Mouse (Mus musculus) left cerebral cortex, postnatal 14 days (tissue): Measurements from ENCODE around the gene Lin37. TPM values are rescaled to one million over a fixed set of nuclear protein-coding genes. Genes with fewer than 3 reads are reported as not detected.

Experiments used
- DNase-seq, 2 experiments: peaks; one replicate each; pipeline ENCODE4 v3.0.0; 2021 to 2022; ENCODE audit warnings: low spot score in 2 of 2, mixed read lengths in 1 of 2
- intact Hi-C: fragments of 180-260 bp; cut with DNase I; formaldehyde crosslinking; loops from one replicate; pipeline ENCODE4 v1.15.1; 2025
- long read RNA-seq, 2 experiments: library from polyadenylated mRNA; stranded (forward); transcript quantifications; one replicate each; pipeline ENCODE4 v2.0.0; 2021
- total RNA-seq, 2 experiments: library from RNA; stranded (reverse); gene quantifications; 2 replicates each; pipeline ENCODE4 v1.2.3; 2021

Gene Lin37
- 10 to 100 TPM; 37.5 to 39.0 TPM for total RNA-seq
- long read RNA-seq, experiment 1, transcript Lin37-201 (9 exons, 998 nt): major isoform, 11 of 17 reads
- long read RNA-seq, experiment 1, partial matches to known transcripts: 1 of 17 reads
- long read RNA-seq, experiment 1, other reads (novel, unspliced or antisense): 3 of 17 reads
- long read RNA-seq, experiment 2, transcript Lin37-202 (9 exons, 1,312 nt): minor isoform, 5 of 31 reads
- long read RNA-seq, experiment 2, transcript Lin37-201 (9 exons, 998 nt): major isoform, 17 of 31 reads
- long read RNA-seq, experiment 2, partial matches to known transcripts: 0 of 31 reads
- long read RNA-seq, experiment 2, other reads (novel, unspliced or antisense): 9 of 31 reads

DNA sequence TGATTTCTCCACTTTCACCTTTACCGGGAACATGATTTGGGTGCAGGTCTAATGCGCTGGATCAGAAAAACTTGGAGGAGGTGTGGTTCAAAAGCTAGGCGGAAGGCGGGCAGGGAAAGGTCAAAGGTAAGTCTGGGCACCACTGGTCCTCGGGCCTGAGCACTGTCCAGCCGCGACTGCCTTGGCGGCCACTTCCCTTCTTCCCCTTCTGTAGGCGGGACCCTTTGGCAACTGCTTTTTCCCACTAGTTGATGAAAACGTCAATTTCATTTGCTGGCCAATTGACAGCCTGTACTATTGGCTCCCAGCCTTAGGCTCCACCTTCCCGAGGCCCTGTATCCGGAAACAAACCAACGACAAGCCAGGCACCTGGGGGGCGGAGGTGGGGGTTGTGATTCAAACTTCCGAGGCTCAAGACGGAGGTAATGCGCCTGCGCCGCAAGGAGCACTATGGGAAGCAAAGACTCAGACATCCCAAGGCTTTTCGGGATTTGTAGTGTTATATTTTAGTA, at the start of gene Lin37:
Lin37 (minus strand) TSS at position 396 of the 512 bp plus-strand sequence.
- DNase-seq: peak; percentile 99
- intact Hi-C loops: no loop called here

DNA sequence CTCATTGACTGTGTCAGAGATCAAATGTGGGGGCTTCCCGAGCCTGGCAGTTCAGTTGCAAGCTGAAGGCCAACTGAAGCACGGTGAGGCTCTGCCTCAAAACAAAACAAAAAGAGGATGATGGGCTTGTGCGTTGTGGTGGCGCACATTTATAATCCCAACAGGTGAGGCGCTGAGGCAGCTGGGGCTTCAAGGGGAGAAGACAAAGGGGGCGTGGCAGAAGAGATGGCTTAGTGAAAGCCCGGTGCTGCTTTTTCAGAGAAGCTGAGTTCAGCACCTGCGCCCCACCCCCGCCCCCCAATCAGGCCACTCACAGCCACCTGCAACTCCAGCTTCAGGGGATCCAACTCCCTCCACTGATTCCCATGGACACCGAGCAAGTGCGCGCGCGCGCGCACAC, 48.8 kb upstream of the Lin37 start:
- intact Hi-C loops: no loop called here
- no peak for DNase-seq

DNA sequence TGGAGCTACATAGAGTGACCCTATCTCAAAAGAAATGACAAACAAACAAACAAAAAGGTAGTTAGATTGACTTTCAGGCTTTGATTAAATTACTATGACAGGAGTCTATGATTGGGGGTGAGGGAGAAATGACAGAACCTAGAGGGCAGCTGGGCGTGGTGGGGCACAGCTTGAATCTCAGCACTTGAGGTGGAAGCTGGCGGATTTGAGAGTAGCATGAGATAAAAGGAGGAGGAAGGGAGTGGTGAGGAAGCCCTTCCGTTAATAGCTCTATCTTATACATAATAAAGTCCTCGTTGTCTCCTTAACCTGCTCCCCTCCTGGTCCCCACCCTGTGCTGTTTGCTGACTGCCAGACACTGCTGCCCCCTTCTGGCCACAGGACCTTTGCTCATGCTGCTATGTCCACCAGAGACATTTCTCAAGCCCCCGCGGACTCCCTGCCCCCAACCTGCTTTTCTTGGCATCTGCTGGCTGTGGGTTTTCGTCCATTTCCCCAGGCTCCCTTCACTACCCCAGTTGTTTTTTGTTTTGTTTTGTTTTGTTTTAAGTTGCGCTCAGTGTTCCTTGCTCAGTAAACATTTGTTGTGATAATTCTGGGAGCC, 48.2 kb upstream of the Lin37 start:
- DNase-seq: peak; percentile 43 to 52
- intact Hi-C loops: no loop called here

DNA sequence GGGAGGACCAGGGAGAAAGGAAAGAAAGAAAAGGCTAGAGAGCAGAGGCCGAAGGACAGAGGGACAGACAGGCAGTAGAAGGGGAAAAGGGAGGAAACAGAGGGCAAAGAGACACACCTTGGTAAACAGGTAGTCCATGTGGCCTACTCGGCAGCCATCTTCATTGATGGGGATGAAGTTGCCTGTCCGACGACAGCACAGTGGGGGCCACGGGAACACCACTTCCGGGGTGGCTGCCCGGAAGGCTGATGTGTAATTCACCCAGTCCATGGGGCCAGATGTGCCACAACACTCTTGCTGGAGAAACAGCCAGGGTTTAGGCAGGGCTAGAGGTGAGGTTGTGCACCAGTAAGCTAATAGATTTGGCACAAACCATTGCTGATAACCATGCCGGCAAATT, 45.3 kb upstream of the Lin37 start:
- no peak for DNase-seq
- intact Hi-C loops: no loop called here

DNA sequence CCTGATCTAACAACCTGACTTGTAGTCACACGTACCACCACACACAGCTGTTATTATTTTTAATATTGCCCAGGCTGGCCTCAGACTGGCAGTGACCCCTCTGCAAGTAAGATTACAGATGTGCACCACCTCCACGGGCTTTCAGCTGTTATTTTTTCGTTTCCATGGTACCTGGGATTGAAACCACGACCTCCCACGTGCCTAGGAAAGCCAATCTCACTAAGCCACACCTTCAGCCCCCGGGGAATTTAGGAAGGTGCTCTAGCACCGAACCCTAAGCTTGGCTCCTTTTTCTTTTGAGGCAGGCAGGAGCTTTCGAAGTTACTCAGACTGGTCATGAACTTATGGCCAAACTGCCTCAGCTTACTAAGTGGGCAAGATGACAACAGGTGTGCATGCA, 44.8 kb upstream of the Lin37 start:
- DNase-seq: no peak

DNA sequence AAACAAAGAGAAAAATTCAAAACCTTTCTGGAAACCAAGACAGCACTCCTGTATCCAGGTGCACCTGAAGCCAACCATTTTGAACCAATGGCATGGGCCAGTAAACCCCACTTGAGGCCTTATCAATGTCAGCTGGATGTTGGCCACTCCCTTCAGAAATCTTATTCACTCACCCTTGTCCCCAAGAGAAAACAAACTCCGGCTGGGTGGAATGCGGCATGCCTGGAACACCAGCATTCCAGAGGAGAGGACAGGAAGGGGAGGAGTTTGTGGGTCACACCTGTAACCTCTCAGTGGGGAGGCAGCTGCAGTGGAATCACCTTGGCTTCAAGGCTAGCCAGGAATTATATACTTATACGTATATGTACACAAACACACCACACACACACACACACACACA, 42.9 kb upstream of the Lin37 start:
- intact Hi-C loops: no loop called here
- no peak for DNase-seq

More for the DNA sequence above, 44.8 kb upstream of the Lin37 start:
- intact Hi-C loops: no loop called here

DNA sequence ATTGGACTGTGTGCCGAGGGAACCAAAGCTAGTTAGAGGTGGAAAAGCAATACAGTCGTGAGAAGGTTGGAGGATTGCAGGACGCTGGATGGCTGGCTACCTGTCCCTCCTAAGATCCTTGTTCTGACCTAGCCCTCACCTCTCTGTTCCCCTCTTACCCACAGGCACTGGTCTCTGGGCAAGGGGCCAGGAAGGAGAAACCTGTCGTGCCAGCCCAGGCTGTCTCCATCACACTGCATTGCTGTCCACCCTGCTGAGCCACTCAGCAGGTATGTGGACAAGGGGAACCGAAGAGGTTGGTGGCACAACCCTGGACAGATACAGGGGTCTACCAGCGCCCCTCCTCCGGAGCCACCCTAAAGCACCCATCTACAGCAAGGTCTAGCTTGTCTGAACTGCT, 41.0 kb upstream of the Lin37 start:
- DNase-seq: no peak
- intact Hi-C loops: no loop called here

DNA sequence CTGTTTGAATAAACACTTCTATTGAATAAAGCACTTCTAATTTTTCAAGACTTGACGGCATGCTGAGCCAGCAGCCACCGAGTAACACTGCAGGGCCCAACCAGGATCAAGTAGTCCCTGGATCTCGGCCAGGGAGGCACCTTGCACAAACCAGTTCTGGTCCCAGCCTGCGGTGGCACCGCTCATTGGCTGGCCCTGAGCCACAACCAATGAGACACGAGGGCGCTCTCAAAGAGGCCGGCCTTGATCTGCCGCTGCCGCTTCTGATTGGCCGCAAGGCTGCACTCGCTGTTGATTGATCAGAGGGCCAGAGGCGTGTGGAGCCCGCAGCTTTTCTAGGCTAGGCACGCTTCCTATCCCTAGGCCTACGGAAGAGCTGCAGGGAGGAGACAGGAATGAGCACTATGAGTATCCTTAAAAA, 40.3 kb upstream of the Lin37 start:
- peak; percentile 92 to 95 for DNase-seq
- intact Hi-C loops: no loop called here

DNA sequence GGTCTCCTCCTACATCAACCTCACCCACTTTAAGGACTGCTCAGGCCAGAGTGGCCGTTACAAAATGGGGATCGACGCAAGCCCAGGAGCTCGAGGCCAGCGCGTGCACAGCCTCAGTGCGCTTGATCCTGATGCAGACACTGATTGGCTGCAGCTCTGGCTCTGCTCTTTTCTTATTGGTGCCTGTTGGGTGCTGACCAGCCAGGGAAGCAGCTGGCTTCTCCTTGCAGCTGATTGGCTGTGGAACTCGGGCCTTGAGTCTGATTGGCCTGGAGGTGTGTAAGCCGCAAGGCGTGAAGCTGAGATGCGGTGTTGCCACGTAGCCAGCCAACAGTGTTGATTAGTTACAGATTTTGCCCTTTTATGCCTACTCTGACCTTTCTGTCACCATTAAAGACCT, 39.1 kb upstream of the Lin37 start, which contains the start of gene Zbtb32:
Zbtb32 (minus strand) TSS at position 124 of the 400 bp plus-strand sequence.
- no peak for DNase-seq
- intact Hi-C loops: no loop called here

DNA sequence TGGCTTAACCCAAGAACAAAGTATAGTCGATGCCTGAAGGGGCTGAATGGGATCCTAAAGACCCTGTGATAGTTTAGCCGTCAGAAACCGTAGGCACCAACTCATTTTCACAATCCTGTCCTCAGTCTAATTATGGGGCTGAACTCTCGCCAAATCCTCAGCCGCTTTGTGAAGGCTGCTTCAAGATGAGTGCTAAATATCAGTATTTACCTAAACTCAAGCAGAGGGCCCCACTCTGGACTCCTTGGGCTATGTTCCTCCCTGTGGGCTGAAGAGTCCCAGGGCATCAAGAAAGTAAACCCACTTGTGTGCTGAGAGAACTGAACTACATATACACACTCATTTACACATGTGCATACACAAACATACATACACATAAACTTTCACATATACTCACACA, 37.2 kb upstream of the Lin37 start:
- DNase-seq: no peak
- intact Hi-C loops: no loop called here

DNA sequence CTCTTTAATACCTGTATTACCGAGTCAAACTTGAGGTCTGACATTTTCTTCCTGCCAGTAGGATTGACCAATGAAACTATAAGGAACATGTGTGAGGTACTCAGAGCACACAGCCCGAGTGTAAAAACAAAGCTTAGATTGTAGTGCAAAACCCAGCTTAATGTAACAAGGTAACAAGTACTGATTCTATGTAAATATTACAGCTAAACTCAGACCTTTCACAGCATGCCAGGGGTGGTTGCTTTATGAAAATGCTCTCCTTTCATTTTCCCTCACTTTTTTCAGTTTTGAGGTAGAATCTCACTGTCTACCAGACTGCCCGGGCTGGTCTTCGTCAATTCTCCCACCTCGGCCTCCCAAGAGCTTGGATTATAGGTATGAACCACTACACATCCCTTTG, 36.5 kb upstream of the Lin37 start:
- no peak for DNase-seq
- intact Hi-C loops: no loop called here

DNA sequence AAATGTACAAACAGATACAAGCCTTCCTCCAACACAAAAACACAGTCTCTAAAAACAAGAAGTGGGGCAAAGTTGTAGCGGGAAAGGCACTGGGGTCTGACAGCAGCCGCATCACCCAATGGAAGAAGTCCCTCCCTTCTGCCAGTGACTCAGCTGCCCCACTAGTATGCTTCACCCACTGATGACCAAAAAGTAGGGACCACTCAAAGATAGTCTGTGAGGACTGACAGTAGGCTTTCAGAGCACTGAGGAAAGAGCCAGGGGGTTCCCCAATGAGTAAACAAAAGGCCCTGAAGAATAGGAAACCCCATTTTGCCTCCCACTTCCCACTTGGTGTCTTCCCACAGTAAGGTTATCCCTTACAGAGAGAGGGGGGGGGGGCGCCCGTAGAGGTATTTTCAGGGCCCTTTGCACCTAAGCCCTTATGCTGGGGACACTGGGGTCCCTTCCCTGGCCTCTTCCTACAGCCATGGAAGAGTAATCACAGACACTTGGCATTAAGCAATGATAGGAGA, 34.9 kb upstream of the Lin37 start:
- intact Hi-C loops: no loop called here

DNA sequence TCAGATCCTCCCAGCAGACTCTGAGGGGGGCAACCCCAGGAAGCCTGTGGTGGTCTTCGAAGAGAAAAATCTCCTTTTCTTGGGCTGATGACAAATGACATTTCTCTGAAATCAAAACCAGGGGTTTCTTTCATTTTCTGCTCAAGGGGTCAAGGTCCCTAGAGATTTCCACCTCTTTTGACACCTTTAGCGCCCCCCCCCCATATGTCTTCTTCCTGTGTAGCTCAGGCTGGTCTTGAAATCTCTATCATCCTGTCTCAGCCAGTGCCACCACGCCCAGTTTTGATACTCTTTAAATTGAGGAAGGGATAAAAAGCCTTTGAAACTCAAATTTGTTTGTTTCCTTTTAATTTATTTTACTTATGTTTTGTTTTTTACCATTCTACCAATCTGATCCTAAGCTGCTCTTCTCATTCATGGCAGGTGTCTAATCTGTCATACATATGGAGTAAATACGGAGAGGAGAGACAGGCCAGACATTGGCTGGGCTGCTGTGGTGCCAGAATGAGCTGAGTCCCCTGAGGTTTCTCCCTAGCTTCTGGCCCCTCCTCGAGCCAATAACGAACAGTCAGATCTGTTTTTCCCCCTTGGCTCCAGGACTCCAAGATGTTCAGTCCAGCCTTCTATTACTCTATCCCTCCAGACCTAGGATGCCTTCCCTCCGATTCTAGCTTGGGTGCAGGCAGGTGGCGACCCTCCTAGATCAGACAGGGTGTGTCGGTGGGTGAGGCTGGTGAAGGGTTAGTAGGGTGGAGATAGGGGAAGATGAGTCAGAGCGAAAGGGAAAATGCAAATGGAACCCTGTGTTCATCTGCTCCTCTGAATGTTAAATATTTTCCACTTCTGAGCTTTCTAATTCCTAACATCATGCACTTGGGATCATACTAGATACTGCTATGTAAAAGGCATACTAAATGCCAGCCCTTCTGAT, 34.2 kb upstream of the Lin37 start:
- no peak for DNase-seq
- intact Hi-C loops: no loop called here

More for the DNA sequence above, 34.9 kb upstream of the Lin37 start:
- no peak for DNase-seq

DNA sequence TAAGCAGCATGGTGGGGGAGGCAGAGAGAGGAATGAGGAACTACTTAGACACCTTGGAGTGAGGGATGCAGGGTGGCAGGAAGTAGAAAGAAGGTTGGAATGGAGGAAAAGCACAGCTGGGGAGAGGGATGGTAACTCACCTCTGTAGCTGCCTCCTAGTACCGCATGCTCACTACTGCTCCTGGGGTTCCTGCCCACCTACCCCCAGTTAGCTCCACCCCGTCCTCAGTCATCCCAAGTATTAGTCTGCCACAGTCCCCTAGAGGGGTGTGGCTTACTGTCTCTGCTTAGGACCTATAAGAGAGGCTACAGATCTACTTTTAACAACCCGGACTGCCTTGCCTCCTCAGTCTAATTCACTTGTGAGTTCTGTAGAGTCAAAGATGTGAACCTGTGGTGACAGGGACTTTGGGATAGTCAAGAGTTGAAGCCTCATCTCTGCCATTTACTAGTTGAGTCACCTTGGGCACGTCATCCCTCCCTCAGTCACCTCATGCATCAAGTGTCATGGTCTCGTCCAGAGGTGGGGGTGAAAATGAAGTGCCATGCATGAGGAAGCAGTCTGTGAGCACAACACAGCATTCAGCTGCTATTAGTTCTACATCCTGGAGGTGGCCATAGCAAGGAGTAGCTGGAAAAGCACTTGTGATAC, 33.3 kb upstream of the Lin37 start:
- DNase-seq: no peak
- intact Hi-C loops: no loop called here

DNA sequence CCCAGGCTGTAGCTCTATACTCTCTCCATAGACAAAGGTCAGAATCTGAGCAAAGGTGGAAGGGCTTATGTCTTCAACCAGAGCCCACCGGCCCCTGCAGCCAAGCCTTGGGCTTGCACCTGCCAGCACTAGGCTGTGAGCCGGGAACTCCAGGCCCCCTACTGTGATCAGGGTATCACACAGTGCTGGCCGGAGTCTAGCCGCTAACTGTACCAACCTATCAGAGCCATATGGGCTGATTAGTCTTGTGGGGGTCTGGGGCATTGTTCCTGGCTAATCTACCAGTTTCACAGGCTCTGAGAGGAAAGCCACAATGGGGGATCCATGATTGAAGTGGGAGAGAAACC, 31.9 kb upstream of the Lin37 start:
- DNase-seq: no peak
- intact Hi-C loops: no loop called here

DNA sequence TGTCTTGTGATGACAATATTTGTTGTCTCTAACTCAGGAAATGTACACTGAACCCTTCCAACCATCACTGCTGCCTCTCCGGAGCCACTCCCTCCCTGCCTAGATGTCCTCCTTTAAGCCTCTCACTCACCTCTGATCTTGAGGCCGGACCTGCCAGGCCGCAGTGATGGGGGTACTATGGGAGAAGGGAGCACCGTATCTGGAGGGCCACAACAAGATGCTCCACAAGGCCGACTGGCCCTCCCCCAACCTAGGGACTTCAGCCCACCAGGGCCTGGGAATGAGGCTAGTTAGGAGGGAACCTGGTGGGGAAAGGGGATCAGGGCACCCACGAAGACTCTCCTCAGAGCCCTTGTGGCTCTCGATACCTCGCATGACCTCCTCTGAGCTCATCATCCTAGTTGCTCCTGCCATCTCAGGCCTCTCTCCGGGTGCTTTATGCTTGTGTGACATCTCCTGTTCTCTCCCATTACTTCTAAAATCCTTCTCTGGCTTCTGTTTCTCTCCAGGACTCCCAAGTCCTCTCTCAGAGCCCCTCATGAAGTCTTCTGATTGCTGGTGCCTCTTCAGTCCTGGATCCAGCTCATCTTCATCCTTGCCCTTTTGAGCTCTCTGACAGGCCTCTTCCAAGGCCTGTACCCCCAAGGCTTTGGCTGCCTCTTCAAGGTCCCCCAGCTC, 31.4 kb upstream of the Lin37 start:
- no peak for DNase-seq
- intact Hi-C loops: no loop called here

DNA sequence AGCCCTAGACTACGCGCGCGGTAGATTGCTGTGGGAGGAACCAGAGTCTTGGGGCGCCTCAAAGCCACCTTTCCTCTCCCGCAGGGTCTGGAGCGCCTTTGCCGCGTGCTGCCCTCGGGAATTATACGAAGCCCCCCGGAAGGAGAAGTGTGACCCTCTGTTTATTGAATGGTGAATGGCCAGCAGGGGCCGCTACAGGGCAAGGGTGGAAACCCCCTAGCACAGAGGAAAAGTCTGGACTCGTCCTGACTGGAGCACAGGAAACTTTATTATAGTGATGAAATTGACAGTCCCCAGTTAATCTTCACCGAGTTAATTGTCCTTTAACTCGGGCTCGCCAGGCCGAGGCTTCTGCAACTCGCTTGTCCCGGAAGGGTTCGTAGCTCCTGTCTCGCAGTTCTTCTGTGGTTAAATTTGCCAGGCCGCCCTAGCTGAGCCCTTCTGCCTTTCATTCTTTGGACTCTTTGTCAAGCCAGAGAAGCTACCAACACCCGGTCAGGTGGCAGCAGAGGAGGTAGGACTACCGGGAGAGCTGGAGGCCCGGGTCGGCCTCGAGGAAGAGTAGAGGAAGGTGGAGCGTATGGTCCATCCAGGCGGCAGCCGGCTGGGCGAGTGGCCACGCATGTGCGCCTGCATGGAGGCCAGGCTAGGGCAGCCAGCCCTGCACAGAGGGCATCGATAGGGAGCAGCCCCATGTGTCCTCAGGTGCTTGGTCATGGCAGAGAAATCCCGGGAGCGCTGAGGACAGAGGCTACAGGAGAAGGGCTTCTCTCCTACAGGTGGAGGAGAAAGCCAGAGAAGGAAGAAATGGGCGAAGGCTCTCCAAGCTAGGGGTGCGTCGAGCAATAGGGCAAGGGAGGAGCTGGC, 30.0 kb upstream of the Lin37 start:
- intact Hi-C loops: loop anchor here (2.0 kb wide), 1 partner anchor 23 kb away; the partner anchor contains the start of gene Upk1a
- peak; percentile 70 to 82 for DNase-seq
